ENCODE assay signal across 17 mouse cellular contexts in the genomic region with DNA sequence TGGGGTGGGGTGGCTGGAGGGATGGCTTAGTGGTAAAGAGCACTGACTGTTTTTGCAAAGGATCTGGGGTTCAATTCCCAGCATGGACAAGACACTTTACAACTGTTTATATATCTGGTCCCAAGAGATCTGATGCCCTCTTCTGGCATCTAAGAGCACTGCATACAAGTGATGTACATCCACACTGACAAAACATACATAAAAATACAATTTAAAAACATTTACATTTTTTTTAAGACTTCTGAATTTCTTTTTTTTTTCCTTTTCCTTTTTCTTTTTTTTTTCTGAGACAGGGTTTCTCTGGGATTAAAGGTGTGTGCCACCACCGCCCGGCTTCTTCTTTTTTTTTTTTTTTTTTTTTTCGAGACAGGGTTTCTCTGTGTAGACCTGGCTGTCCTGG. TPM values are rescaled to one million over a fixed set of nuclear protein-coding genes. Genes with fewer than 3 reads are reported as not detected.
A peak's percentile ranks its signal among the peaks of the same experiment; 100 is the strongest.
DNase-seq lines count a peak whose midpoint lies in the region; ATAC-seq and TF ChIP-seq lines count a peak whose summit lies in the region.
"Had no signal": no experiment of that assay in that cellular context is flagged by ENCODE, and none has a peak within 500 bp of the region (broad histone marks: within the 10 kb centered on the region; RNA-seq: fewer than 3 reads in every experiment).

No protein-coding gene starts in this region.

- no peaks in the 10 kb centered on the region for H3K27me3 ChIP-seq in lung, embryonic 14.5 days (ENCODE audit: insufficient read depth, low read length)

- no peak for ATAC-seq in lung, embryonic 14.5 days (ENCODE audit: insufficient read depth)

- peaks cover 6% of the 10 kb centered on the region; the same call in 1 of the 2 replicates for H3K4me1 ChIP-seq in lung, embryonic 14.5 days (ENCODE audit: insufficient read depth)

- H3K9ac ChIP-seq in lung, embryonic 14.5 days = no peak overlapping the region
- H3K9ac ChIP-seq: forebrain, embryonic 12.5 days had no signal

- H3K36me3 ChIP-seq in lung, embryonic 14.5 days (ENCODE audit: insufficient read depth) = no peaks in the 10 kb centered on the region
- H3K36me3 ChIP-seq: forebrain, embryonic 12.5 days had no signal

- intact Hi-C loops in gastrocnemius, adult 2 months (cut with DNase I) = loop anchor here (10.0 kb wide), 1 partner anchor 168 kb away; no protein-coding TSS in a partner anchor
- intact Hi-C loops in gastrocnemius, postnatal 14 days (cut with DNase I; ENCODE audit: low total_unique reads) = no loop called here

- 90% methylated on average over 3 of the region's 3 CpGs for WGBS in lung, embryonic 14.5 days

- DNase-seq in gastrocnemius, adult 2 months = no peak
- DNase-seq in gastrocnemius, postnatal 14 days = no peak
- peak; percentile 50 for DNase-seq in lung, embryonic 14.5 days
- DNase-seq in lung, postnatal 4 days = no peak
- peak; percentile 57 for DNase-seq in MEL-GATA-1-ER (ENCODE audit: extremely low read depth, low read depth)
- peak; percentile 50 for DNase-seq in retina, embryonic 14.5 days (ENCODE audit: low spot score)
- DNase-seq in cerebellum, postnatal 25 days = no peak
- no peak for DNase-seq in Muller cell, postnatal 12 days (ENCODE audit: inconsistent ontology term)
- DNase-seq: adrenal gland, postnatal 36 days; right cerebral cortex, adult 18-20 months had no signal

- H3K4me2 ChIP-seq in lung, embryonic 14.5 days = no peak overlapping the region

- no peaks in the 10 kb centered on the region for H3K9me3 ChIP-seq in lung, embryonic 14.5 days (ENCODE audit: low read depth, low read length)
- H3K9me3 ChIP-seq: forebrain, embryonic 12.5 days had no signal

- no peak overlapping the region for H3K27ac ChIP-seq in gastrocnemius, adult 2 months
- H3K27ac ChIP-seq in lung, embryonic 14.5 days (ENCODE audit: low read depth) = no peak overlapping the region
- H3K27ac ChIP-seq: forebrain, embryonic 12.5 days had no signal

- H3K4me3 ChIP-seq in gastrocnemius, adult 2 months = no peak overlapping the region
- H3K4me3 ChIP-seq in lung, embryonic 14.5 days (ENCODE audit: low read depth, low read length) = no peak overlapping the region
- H3K4me3 ChIP-seq: forebrain, embryonic 12.5 days had no signal

- TF ChIP-seq CTCF in gastrocnemius, adult 2 months (IDR thresholded peaks at IDR 0.05) = peak; percentile 42
- peak; percentile 36 for TF ChIP-seq CTCF in lung, embryonic 14.5 days (IDR thresholded peaks at IDR 0.05; ENCODE audit: low read depth)

RNA-seq across cellular contexts. Expression of a gene that starts 1.4 kb away (rescaled TPM):
- 10 to 100 TPM; 31.6 to 34.6 TPM for total RNA-seq in gastrocnemius, adult 2 months (2021)
- 10 to 100 TPM; 27.6 to 31.7 TPM for total RNA-seq in gastrocnemius, postnatal 14 days (2021)
- polyA plus RNA-seq in lung, embryonic 14.5 days (2014; fragmentation: Nextera tagmentation; extraction: Ambion mirVana) = 37.2 and 37.6 TPM in 2 replicates

RNA-seq across cellular contexts. Expression of a gene that starts 8.9 kb away (rescaled TPM):
- not detected for total RNA-seq in gastrocnemius, adult 2 months (2021)
- total RNA-seq in gastrocnemius, postnatal 14 days (2021) = not detected
- not detected in 2 replicates for polyA plus RNA-seq in lung, embryonic 14.5 days (2014; fragmentation: Nextera tagmentation; extraction: Ambion mirVana)
- total RNA-seq: adrenal gland, postnatal 36 days; common myeloid progenitor, adult 5-6 weeks; left cerebral cortex, postnatal 14 days had no signal
- polyA plus RNA-seq: forebrain, embryonic 12.5 days; gonadal fat pad, adult 2 months; hindbrain, embryonic 11.5 days; lung, embryonic 16.5 days; neural tube, embryonic 11.5 days had no signal

RNA-seq across cellular contexts. Expression of a gene that starts 27.5 kb away (rescaled TPM):
- not detected for total RNA-seq in gastrocnemius, adult 2 months (2021)
- under 1 TPM; 0.10 to 0.11 TPM for total RNA-seq in gastrocnemius, postnatal 14 days (2021)
- polyA plus RNA-seq in lung, embryonic 14.5 days (2014; fragmentation: Nextera tagmentation; extraction: Ambion mirVana) = 25.6 and 30.9 TPM in 2 replicates
- total RNA-seq: common myeloid progenitor, adult 5-6 weeks had no signal

RNA-seq across cellular contexts. Expression of a gene that starts 31.9 kb away (rescaled TPM):
- 10 to 100 TPM; 14.4 to 18.2 TPM for total RNA-seq in gastrocnemius, adult 2 months (2021)
- 10 to 100 TPM; 17.6 to 19.9 TPM for total RNA-seq in gastrocnemius, postnatal 14 days (2021)
- 37.8 and 43.2 TPM in 2 replicates for polyA plus RNA-seq in lung, embryonic 14.5 days (2014; fragmentation: Nextera tagmentation; extraction: Ambion mirVana)

RNA-seq across cellular contexts. Expression of a gene that starts 42.2 kb away (rescaled TPM):
- total RNA-seq in gastrocnemius, adult 2 months (2021) = 1,000 to 10,000 TPM; 1,178 to 1,786 TPM
- total RNA-seq in gastrocnemius, postnatal 14 days (2021) = 1,000 to 10,000 TPM; 1,272 to 1,516 TPM
- polyA plus RNA-seq in lung, embryonic 14.5 days (2014; fragmentation: Nextera tagmentation; extraction: Ambion mirVana) = 725 and 738 TPM in 2 replicates

Comparison
In these comparisons a context has a peak if more than half of its experiments do, and no peak if none do; other contexts are left out.
1. DNase-seq: peak in lung, embryonic 14.5 days (single experiment), MEL-GATA-1-ER (single experiment) and retina, embryonic 14.5 days (single experiment); none in gastrocnemius, adult 2 months (single experiment), gastrocnemius, postnatal 14 days (single experiment), lung, postnatal 4 days (0 of 2), cerebellum, postnatal 25 days (0 of 2) and Muller cell, postnatal 12 days (single experiment).